Mouse (Mus musculus): ENCODE data around the gene Abcc12. TPM values are rescaled to one million over a fixed set of nuclear protein-coding genes. Genes with fewer than 3 reads are reported as not detected.

The Abcc12 gene
- polyA plus RNA-seq, 1 experiment = 85.5 TPM

DNA sequence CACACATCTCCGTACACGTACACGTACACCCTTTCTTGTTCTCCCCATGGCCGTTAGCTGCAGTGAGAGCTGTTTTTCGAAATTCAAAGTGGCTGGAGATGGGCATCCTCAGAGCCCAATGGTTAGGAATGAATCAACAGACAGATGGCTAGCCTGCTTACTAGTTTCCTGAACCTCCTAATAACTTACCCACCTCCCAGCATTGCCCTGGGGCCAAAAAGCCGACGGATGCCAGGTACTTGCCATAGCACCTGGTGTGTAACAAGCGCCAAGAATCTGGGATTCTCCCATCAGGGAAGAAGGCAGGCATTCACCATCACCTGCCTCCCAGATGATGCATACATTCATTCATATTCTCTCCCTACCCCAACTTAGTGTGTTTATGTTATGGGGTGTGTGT is 53.7 kb downstream of the Abcc12 start:
- Histone ChIP-seq H3K4me3 (ENCODE audit: control insufficient read depth, low read depth, low read length) (no peak overlapping the region), H3K27me3 (ENCODE audit: control insufficient read depth, insufficient read depth, low read length) (no peaks in the 10 kb centered on the region), H3K27ac (ENCODE audit: control insufficient read depth, insufficient read depth, low read depth, low read length) (no peak overlapping the region), H3K36me3 (ENCODE audit: control insufficient read depth, insufficient read depth, low read length) (no peaks in the 10 kb centered on the region; the same call in 1 of the 2 replicates), H3K4me1 (ENCODE audit: control insufficient read depth, insufficient read depth, low read length) (no peaks in the 10 kb centered on the region; the same call in 1 of the 2 replicates)
- TF ChIP-seq CTCF (IDR thresholded peaks at IDR 0.05; ENCODE audit: control insufficient read depth, insufficient read depth, insufficient replicate concordance, low read depth, low read length) (no peak), POLR2A (IDR thresholded peaks at IDR 0.05; ENCODE audit: control insufficient read depth, low read depth, low read length) (no peak)

DNA sequence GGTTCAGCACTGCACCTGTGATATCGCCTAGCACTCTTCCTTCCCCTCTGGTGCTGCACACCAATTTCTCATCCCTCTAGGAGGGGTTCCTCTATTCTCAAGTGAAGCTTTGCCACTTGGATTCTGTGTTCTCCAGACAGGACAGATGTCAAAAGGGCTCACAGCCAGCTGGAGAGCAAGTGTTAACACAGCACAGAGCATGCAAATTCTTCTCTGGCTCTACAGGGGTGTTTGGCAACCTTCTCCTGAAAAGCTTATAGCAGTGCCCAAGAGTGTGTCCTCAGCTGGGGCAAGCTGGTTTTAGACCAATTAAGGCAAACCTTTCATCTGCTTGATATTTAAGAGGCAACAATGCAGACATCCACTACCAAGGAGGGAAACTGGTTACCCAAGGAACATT is 66.3 kb downstream of the Abcc12 start:
- Histone ChIP-seq H3K27me3 (ENCODE audit: control insufficient read depth, insufficient read depth, low read length) (no peaks in the 10 kb centered on the region), H3K36me3 (ENCODE audit: control insufficient read depth, insufficient read depth, low read length) (no peaks in the 10 kb centered on the region; the same call in 1 of the 2 replicates), H3K27ac (ENCODE audit: control insufficient read depth, insufficient read depth, low read depth, low read length) (no peak overlapping the region)

DNA sequence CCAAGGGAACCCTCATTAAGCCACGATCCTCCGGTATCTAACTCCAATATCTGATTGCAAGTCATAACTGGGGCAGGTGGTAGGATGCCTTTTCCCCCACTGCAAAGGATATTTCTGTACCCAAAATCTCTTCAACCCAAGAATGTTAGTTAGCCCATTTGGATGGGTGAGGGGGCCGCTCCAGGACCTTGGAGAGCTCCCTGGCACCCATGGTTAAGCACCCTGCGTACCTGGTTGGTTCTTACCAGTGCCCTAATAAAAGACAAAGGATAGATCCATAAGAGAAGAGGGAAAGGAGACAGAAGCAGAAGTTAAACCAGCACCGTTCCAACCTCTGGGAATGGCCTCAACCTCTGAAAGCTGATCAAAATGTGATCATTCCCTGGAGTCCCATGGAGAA is 67.6 kb downstream of the Abcc12 start:
- Histone ChIP-seq H3K36me3 (ENCODE audit: control insufficient read depth, insufficient read depth, low read length) (no peaks in the 10 kb centered on the region; the same call in 1 of the 2 replicates), H3K4me3 (ENCODE audit: control insufficient read depth, low read depth, low read length) (no peak overlapping the region), H3K27ac (ENCODE audit: control insufficient read depth, insufficient read depth, low read depth, low read length) (no peak overlapping the region), H3K4me1 (ENCODE audit: control insufficient read depth, insufficient read depth, low read length) (no peaks in the 10 kb centered on the region), H3K27me3 (ENCODE audit: control insufficient read depth, insufficient read depth, low read length) (no peaks in the 10 kb centered on the region)
- no peak for TF ChIP-seq CTCF (IDR thresholded peaks at IDR 0.05; ENCODE audit: control insufficient read depth, insufficient read depth, insufficient replicate concordance, low read depth, low read length)
- TF ChIP-seq POLR2A (IDR thresholded peaks at IDR 0.05; ENCODE audit: control insufficient read depth, low read depth, low read length) = no peak

More for the DNA sequence above, 66.3 kb downstream of the Abcc12 start:
- TF ChIP-seq CTCF (IDR thresholded peaks at IDR 0.05; ENCODE audit: control insufficient read depth, insufficient read depth, insufficient replicate concordance, low read depth, low read length) (no peak), POLR2A (IDR thresholded peaks at IDR 0.05; ENCODE audit: control insufficient read depth, low read depth, low read length) (no peak)
- Histone ChIP-seq H3K4me1 (ENCODE audit: control insufficient read depth, insufficient read depth, low read length) (no peaks in the 10 kb centered on the region), H3K4me3 (ENCODE audit: control insufficient read depth, low read depth, low read length) (no peak overlapping the region)

DNA sequence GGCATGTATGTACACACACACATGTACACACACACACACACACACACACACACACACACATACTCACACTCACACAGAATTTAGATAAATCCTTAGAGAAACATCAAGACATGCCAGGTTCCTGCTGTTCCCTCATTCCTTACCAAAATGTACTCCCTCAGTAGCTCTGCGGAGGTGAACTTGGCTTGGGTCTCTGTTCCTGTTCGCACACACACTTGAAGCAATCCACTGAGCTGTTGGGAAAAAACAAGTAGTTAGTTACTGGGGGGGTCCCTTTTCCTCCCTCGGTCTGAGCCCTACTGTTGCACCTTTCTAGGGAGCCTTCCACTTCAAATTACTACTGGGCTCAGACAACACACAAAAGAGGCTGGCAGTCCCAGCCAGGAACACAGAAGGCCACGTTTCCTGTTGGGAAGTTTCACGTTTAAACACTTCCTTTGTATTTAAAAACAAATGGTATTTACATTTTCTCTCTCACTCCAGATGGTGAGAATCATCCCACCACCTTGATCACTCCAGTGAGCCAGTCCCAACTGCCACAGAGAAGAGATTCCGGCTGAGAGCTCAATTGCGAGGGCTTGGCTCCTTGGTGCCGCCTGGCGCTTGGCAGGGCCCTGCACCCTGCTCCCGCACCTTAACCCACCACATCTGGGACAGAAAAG is 68.2 kb downstream of the Abcc12 start:
- Histone ChIP-seq H3K4me1 (ENCODE audit: control insufficient read depth, insufficient read depth, low read length) (no peaks in the 10 kb centered on the region), H3K36me3 (ENCODE audit: control insufficient read depth, insufficient read depth, low read length) (no peaks in the 10 kb centered on the region; the same call in 1 of the 2 replicates), H3K27ac (ENCODE audit: control insufficient read depth, insufficient read depth, low read depth, low read length) (no peak overlapping the region), H3K4me3 (ENCODE audit: control insufficient read depth, low read depth, low read length) (no peak overlapping the region), H3K27me3 (ENCODE audit: control insufficient read depth, insufficient read depth, low read length) (no peaks in the 10 kb centered on the region)
- TF ChIP-seq CTCF (IDR thresholded peaks at IDR 0.05; ENCODE audit: control insufficient read depth, insufficient read depth, insufficient replicate concordance, low read depth, low read length) (no peak), POLR2A (IDR thresholded peaks at IDR 0.05; ENCODE audit: control insufficient read depth, low read depth, low read length) (no peak)

DNA sequence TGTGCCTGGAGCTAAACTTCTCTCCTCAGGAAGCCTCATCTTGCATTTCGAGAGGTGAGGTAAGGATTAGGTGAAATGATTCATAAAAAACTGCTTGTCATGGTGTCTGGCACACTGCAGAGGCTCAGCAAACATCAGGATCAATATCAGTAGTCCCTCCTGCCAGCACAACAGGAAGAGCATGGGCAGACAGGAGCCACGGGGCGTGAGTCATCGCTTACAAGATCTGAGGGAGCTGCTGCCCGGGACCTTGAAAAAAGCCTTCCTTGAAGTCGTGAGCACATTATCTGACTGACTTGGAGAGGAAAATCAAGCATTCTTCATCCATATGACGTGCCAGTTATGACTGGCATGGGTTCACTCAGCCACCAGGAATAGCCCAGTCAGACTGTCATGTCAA is 79.1 kb downstream of the Abcc12 start:
- H3K27me3 ChIP-seq (ENCODE audit: control insufficient read depth, insufficient read depth, low read length) = no peaks in the 10 kb centered on the region
- H3K4me1 ChIP-seq (ENCODE audit: control insufficient read depth, insufficient read depth, low read length) = no peaks in the 10 kb centered on the region
- TF ChIP-seq CTCF (IDR thresholded peaks at IDR 0.05; ENCODE audit: control insufficient read depth, insufficient read depth, insufficient replicate concordance, low read depth, low read length) (no peak), POLR2A (IDR thresholded peaks at IDR 0.05; ENCODE audit: control insufficient read depth, low read depth, low read length) (no peak)
- H3K27ac ChIP-seq (ENCODE audit: control insufficient read depth, insufficient read depth, low read depth, low read length) = no peak overlapping the region
- no peaks in the 10 kb centered on the region; the same call in 1 of the 2 replicates for H3K36me3 ChIP-seq (ENCODE audit: control insufficient read depth, insufficient read depth, low read length)
- H3K4me3 ChIP-seq (ENCODE audit: control insufficient read depth, low read depth, low read length) = no peak overlapping the region

DNA sequence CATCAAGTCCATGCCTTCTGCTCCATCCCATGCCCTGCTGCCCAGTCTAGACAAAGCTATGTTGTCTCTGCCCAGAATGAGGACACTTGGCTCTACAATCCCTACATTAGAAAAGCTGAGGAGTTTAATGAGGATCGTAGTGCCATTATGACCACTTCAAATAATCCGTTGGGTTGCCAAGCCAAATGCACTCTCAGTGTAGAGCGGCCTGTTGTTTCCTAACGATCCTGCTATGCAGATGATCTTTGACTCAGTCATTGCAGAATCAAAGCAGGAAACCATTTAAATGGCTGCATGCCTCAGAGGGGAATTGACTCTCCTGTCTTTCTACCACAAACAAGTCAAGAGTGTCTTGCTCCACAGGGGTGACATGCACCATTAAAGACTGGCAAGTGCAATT is 85.4 kb downstream of the Abcc12 start:
- H3K36me3 ChIP-seq (ENCODE audit: control insufficient read depth, insufficient read depth, low read length) = no peaks in the 10 kb centered on the region
- no peak overlapping the region for H3K27ac ChIP-seq (ENCODE audit: control insufficient read depth, insufficient read depth, low read depth, low read length)
- no peak for TF ChIP-seq POLR2A (IDR thresholded peaks at IDR 0.05; ENCODE audit: control insufficient read depth, low read depth, low read length)
- TF ChIP-seq CTCF (IDR thresholded peaks at IDR 0.05; ENCODE audit: control insufficient read depth, insufficient read depth, insufficient replicate concordance, low read depth, low read length) = no peak
- no peaks in the 10 kb centered on the region for H3K27me3 ChIP-seq (ENCODE audit: control insufficient read depth, insufficient read depth, low read length)
- H3K4me3 ChIP-seq (ENCODE audit: control insufficient read depth, low read depth, low read length) = no peak overlapping the region
- no peaks in the 10 kb centered on the region for H3K4me1 ChIP-seq (ENCODE audit: control insufficient read depth, insufficient read depth, low read length)

DNA sequence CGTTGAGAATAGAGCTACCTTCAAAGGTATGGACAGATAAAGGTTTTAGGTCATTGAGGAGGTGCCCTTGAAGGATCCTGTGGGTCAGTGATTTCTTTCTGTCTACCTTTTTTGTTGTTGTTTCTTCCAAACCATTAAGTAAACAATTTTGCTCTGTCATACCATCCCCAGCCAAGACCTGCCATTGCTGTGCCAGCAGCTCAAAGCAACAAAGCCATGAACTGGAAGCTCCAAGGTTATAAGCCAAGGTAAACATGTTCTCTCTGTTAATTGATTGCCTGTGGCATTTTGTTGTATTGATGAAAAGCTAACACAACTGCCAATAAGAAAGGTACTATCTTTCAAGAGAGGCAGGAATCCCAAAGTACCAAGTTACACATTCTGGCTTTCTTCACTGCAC is 86.6 kb downstream of the Abcc12 start:
- Histone ChIP-seq H3K4me1 (ENCODE audit: control insufficient read depth, insufficient read depth, low read length) (no peaks in the 10 kb centered on the region), H3K36me3 (ENCODE audit: control insufficient read depth, insufficient read depth, low read length) (no peaks in the 10 kb centered on the region), H3K4me3 (ENCODE audit: control insufficient read depth, low read depth, low read length) (no peak overlapping the region), H3K27ac (ENCODE audit: control insufficient read depth, insufficient read depth, low read depth, low read length) (no peak overlapping the region), H3K27me3 (ENCODE audit: control insufficient read depth, insufficient read depth, low read length) (no peaks in the 10 kb centered on the region)
- TF ChIP-seq CTCF (IDR thresholded peaks at IDR 0.05; ENCODE audit: control insufficient read depth, insufficient read depth, insufficient replicate concordance, low read depth, low read length) = no peak
- TF ChIP-seq POLR2A (IDR thresholded peaks at IDR 0.05; ENCODE audit: control insufficient read depth, low read depth, low read length) = no peak
